Mouse (Mus musculus) cerebellum, adult 2 months (tissue): ENCODE measurements around the gene Sirt1. TPM values are rescaled to one million over a fixed set of nuclear protein-coding genes. Genes with fewer than 3 reads are reported as not detected.

ENCODE experiments used
- DNase-seq, 2 experiments: peaks; one replicate each; pipeline ENCODE4 v3.0.0; 2021
- H3K27ac ChIP-seq: fragments of 200-500 bp; 2 replicates; pipeline ENCODE4 v1.5.1; 2012; ENCODE audit warnings: low read length, control low read depth, inconsistent platforms; ENCODE audit not compliant: insufficient read depth
- H3K27me3 ChIP-seq: fragments of 200-500 bp; 2 replicates; pipeline ENCODE4 v1.6.1; 2012; ENCODE audit warnings: inconsistent platforms, mild to moderate bottlenecking, low read length, moderate library complexity; ENCODE audit not compliant: control insufficient read depth, insufficient read depth
- H3K4me1 ChIP-seq: fragments of 200-500 bp; 2 replicates; pipeline ENCODE4 v1.6.1; 2011; ENCODE audit warnings: low read length; ENCODE audit not compliant: control insufficient read depth, insufficient read depth
- H3K4me3 ChIP-seq: fragments of 200-500 bp; replicated peaks from 2 replicates; pipeline ENCODE3; 2011; ENCODE audit warnings: mild to moderate bottlenecking, low read depth, low read length, control low read depth; ENCODE audit not compliant: insufficient read depth
- CTCF ChIP-seq: fragments of 200-500 bp; IDR thresholded peaks from 2 replicates; pipeline ENCODE4 v1.5.1; 2011; ENCODE audit warnings: low read depth, mild to moderate bottlenecking, control low read depth, low read length, moderate library complexity, borderline replicate concordance; ENCODE audit not compliant: insufficient read depth
- POLR2A ChIP-seq: fragments of 200-500 bp; IDR thresholded peaks from 2 replicates; pipeline ENCODE4 v1.6.1; 2011; ENCODE audit warnings: low read length, control low read depth, borderline replicate concordance; ENCODE audit not compliant: insufficient read depth
- WGBS: fragments of 180-500 bp; shearing (Covaris S2); methylation state at CpG from one replicate; pipeline ENCODE4 v1.1.7; 2018; 5-methylcytosine and 5-hydroxymethylcytosine counted together
- polyA plus RNA-seq: library from polyadenylated mRNA; depleted of rRNA; stranded (reverse); fragments of >200 nt; gene quantifications from 2 replicates; pipeline ENCODE4 v1.2.3, GENCODE M21; 2012; rRNA removed

Sirt1 gene
- polyA plus RNA-seq, 1 experiment: 15.3 TPM

- WGBS: 94% methylated on average over 4 of the region's 4 CpGs
- Histone ChIP-seq H3K27me3 (no peaks in the 10 kb centered on the region), H3K4me1 (no peaks in the 10 kb centered on the region), H3K4me3 (no peak overlapping the region), H3K27ac (no peak overlapping the region)
- TF ChIP-seq CTCF (no peak), POLR2A (no peak)
- DNase-seq: no peak
Measured at GRCm38 (mm10) chr10:63282417-63282816, 99.1 kb downstream of the Sirt1 start.

GRCm38 (mm10) chr10:63279851-63280250, 101.7 kb downstream of the Sirt1 start:
- no peak for DNase-seq
- 97% methylated on average over 3 of the region's 3 CpGs for WGBS
- Histone ChIP-seq H3K4me3 (no peak overlapping the region), H3K27ac (no peak overlapping the region), H3K4me1 (no peaks in the 10 kb centered on the region), H3K27me3 (no peaks in the 10 kb centered on the region)
- TF ChIP-seq POLR2A (no peak), CTCF (no peak)

GRCm38 (mm10) chr10:63277010-63277409, 104.5 kb downstream of the Sirt1 start:
- no peak for DNase-seq
- Histone ChIP-seq H3K27ac (no peak overlapping the region), H3K4me3 (no peak overlapping the region), H3K27me3 (no peaks in the 10 kb centered on the region), H3K4me1 (no peaks in the 10 kb centered on the region)
- WGBS: 96% methylated on average over 3 of the region's 3 CpGs
- TF ChIP-seq CTCF (no peak), POLR2A (no peak)

GRCm38 (mm10) chr10:63272868-63273267, 108.6 kb downstream of the Sirt1 start:
- TF ChIP-seq POLR2A (no peak), CTCF (no peak)
- H3K4me3 ChIP-seq: no peak overlapping the region
- H3K4me1 ChIP-seq: no peaks in the 10 kb centered on the region
- no peak overlapping the region for H3K27ac ChIP-seq
- no peaks in the 10 kb centered on the region for H3K27me3 ChIP-seq
- DNase-seq: no peak
- WGBS: 94% methylated on average over 5 of the region's 5 CpGs

GRCm38 (mm10) chr10:63272401-63272800, 109.1 kb downstream of the Sirt1 start:
- H3K4me1 ChIP-seq: no peaks in the 10 kb centered on the region
- DNase-seq: no peak
- no peak overlapping the region for H3K27ac ChIP-seq
- no peaks in the 10 kb centered on the region for H3K27me3 ChIP-seq
- no peak overlapping the region for H3K4me3 ChIP-seq
- no peak for TF ChIP-seq CTCF
- no peak for TF ChIP-seq POLR2A

Other genes with a start within 250 kb of the Sirt1 start
- 1.4 and 1.9 TPM in 2 replicates for gene Mypn, start 177.8 kb downstream of the Sirt1 start, polyA plus RNA-seq
- gene Herc4, start 137.9 kb downstream of the Sirt1 start, polyA plus RNA-seq: 25.5 and 28.2 TPM in 2 replicates
- gene Dnajc12, start 739 bp upstream of the Sirt1 start, polyA plus RNA-seq: 32.1 and 34.2 TPM in 2 replicates
- gene Gm7075, start 40.1 kb upstream of the Sirt1 start, polyA plus RNA-seq: not detected in 2 replicates
- 3.0 and 3.7 TPM in 2 replicates for gene Ctnna3, start 48.4 kb upstream of the Sirt1 start, polyA plus RNA-seq